Mouse (Mus musculus): ENCODE results near the gene Gm9803. TPM values are rescaled to one million over a fixed set of nuclear protein-coding genes. Genes with fewer than 3 reads are reported as not detected.
A peak's percentile ranks its signal among the peaks of the same experiment; 100 is the strongest.

Gm9803 gene
- polyA plus RNA-seq, 1 experiment from 2014 or later: 14.3 TPM

DNA sequence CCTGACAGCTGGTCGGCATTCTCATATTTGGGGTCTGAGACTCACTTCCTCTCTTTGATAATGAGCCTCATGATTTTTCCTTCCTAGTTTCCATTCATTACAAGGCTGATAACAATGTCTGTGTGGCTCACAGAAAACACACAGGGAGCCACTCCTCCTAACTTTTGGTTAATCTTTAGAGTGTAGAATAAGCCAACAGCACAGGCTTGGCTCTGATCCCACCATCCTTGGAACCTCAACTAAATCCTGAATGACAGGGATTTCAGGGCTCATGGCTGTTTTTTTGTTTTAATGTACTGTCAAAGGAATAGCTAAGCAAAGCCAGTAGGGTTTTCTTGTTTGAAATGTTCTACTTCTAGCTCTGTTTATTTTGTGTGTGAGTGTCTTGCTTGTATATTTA is 10.5 kb downstream of the Gm9803 start:
- Histone ChIP-seq H3K4me2 (replicated peaks; ENCODE audit: low read depth) (no peak overlapping the region), H3K4me3 (ENCODE audit: low read depth, low read length) (no peak overlapping the region), H3K27me3 (ENCODE audit: control insufficient read depth, insufficient read depth, low read length) (no peaks in the 10 kb centered on the region), H3K36me3 (ENCODE audit: control insufficient read depth, insufficient read depth, low read length) (peaks cover 16% of the 10 kb centered on the region), H3K27ac (replicated peaks) (no peak overlapping the region), H3K4me1 (replicated peaks; ENCODE audit: control insufficient read depth, insufficient read depth) (no peaks in the 10 kb centered on the region), H3K9ac (ENCODE audit: low read length) (no peak overlapping the region), H3K9me3 (ENCODE audit: control insufficient read depth, low read length) (no peaks in the 10 kb centered on the region)
- TF ChIP-seq CTCF (IDR thresholded peaks at IDR 0.05; ENCODE audit: low read depth) (no peak), EP300 (optimal IDR thresholded peaks at IDR 0.05) (no peak)
- 46% methylated on average over 1 of the region's 1 CpGs for WGBS
- no peak for DNase-seq (ENCODE audit: low spot score)
- ATAC-seq (ENCODE audit: low FRiP score, low TSS enrichment): no peak

DNA sequence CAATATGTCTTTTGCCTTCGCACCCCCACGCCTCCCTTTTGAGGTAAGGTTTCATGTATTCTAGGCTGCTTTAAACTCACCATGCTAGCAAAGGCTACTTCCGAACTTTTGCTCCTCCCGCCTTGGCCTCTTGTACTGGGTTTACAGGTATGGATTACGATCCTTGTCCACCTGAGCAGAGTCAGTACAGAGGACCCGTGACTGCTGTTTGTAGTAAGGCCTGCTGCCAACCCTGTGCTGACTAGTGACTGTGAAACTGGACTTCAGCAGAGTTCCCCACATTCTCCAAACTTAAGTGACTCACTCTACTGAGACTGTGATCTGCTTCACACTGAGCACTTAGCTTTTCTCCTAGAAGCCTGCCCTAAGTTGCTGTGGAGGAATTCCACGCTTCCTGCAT is 13.8 kb downstream of the Gm9803 start:
- Histone ChIP-seq H3K27ac (replicated peaks) (no peak overlapping the region), H3K4me1 (replicated peaks; ENCODE audit: control insufficient read depth, insufficient read depth) (no peaks in the 10 kb centered on the region), H3K4me3 (ENCODE audit: low read depth, low read length) (no peak overlapping the region), H3K27me3 (ENCODE audit: control insufficient read depth, insufficient read depth, low read length) (no peaks in the 10 kb centered on the region), H3K4me2 (replicated peaks; ENCODE audit: low read depth) (no peak overlapping the region), H3K9me3 (ENCODE audit: control insufficient read depth, low read length) (no peaks in the 10 kb centered on the region), H3K36me3 (ENCODE audit: control insufficient read depth, insufficient read depth, low read length) (peaks cover 5% of the 10 kb centered on the region; the same call in 1 of the 2 replicates), H3K9ac (ENCODE audit: low read length) (no peak overlapping the region)
- DNase-seq (ENCODE audit: low spot score) (no peak), ATAC-seq (ENCODE audit: low FRiP score, low TSS enrichment) (no peak)
- no peak for TF ChIP-seq EP300 (optimal IDR thresholded peaks at IDR 0.05)
- TF ChIP-seq CTCF (IDR thresholded peaks at IDR 0.05; ENCODE audit: low read depth): no peak
- 86% methylated on average over 7 of the region's 7 CpGs for WGBS

DNA sequence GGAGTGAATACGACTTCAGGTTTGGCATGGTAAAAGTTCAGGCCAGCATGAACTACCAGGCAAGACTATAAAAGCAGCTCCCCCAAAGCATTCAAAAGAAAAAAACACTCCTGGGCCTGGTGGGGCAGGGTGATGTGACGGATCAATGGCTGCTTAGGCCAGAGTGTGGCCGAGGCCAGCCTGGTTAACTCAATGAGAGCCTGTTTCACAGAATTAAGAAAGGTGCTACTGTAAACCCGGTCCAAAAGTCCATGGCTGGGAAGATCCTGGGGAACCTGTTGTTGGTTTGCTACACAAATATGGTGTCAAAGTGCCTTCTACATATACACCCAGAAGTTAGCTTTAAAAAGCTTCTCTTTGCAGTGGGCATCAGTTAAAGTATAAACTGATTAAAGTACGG is 14.9 kb downstream of the Gm9803 start:
- no peak for ATAC-seq (ENCODE audit: low FRiP score, low TSS enrichment)

DNA sequence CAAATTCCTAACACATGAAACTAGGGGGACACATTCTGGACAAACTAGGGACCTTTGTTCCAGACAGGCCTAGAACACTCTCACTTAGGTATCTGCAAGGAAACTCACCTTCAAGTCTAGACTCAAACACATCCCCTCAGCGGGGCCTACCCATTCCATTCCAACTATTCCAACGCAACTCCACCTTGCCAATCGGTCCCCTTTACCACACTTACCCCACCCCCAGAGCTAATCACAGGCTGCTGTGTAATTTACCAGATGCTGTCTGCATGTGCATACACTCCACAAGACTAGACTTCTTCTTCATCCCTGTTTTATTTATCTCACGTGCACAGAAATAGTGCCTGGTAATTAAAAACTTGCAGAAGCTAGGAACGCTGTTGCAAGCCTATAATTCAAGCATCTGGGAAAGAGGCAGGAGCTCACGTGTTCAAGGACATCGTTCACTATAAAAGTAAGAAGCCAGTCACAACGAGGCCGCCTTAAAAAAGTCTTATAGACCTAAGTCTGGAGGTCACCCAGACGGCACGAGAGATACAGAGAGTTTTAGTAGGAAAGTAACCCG is 15.9 kb downstream of the Gm9803 start:
- DNase-seq (ENCODE audit: low spot score) (peak; percentile 26), ATAC-seq (ENCODE audit: low FRiP score, low TSS enrichment) (no peak)
- Histone ChIP-seq H3K4me2 (replicated peaks; ENCODE audit: low read depth) (peak overlapping the region; percentile 67), H3K27ac (replicated peaks) (peak overlapping the region; percentile 88), H3K9ac (ENCODE audit: low read length) (peak overlapping the region; percentile 89), H3K4me3 (ENCODE audit: low read depth, low read length) (peak overlapping the region; percentile 95), H3K9me3 (ENCODE audit: control insufficient read depth, low read length) (no peaks in the 10 kb centered on the region), H3K27me3 (ENCODE audit: control insufficient read depth, insufficient read depth, low read length) (no peaks in the 10 kb centered on the region), H3K36me3 (ENCODE audit: control insufficient read depth, insufficient read depth, low read length) (no peaks in the 10 kb centered on the region; the same call in 1 of the 2 replicates), H3K4me1 (replicated peaks; ENCODE audit: control insufficient read depth, insufficient read depth) (no peaks in the 10 kb centered on the region)
- WGBS: 12% methylated on average over 12 of the region's 12 CpGs
- TF ChIP-seq CTCF (IDR thresholded peaks at IDR 0.05; ENCODE audit: low read depth) (no peak), EP300 (optimal IDR thresholded peaks at IDR 0.05) (no peak)

More for the DNA sequence above, 14.9 kb downstream of the Gm9803 start:
- 81% methylated on average over 5 of the region's 5 CpGs for WGBS
- H3K27ac ChIP-seq (replicated peaks): no peak overlapping the region
- H3K27me3 ChIP-seq (ENCODE audit: control insufficient read depth, insufficient read depth, low read length): no peaks in the 10 kb centered on the region
- no peaks in the 10 kb centered on the region; the same call in 1 of the 2 replicates for H3K36me3 ChIP-seq (ENCODE audit: control insufficient read depth, insufficient read depth, low read length)
- no peak overlapping the region for H3K4me3 ChIP-seq (ENCODE audit: low read depth, low read length)
- H3K9me3 ChIP-seq (ENCODE audit: control insufficient read depth, low read length): no peaks in the 10 kb centered on the region
- DNase-seq (ENCODE audit: low spot score): no peak
- H3K4me2 ChIP-seq (replicated peaks; ENCODE audit: low read depth): no peak overlapping the region
- H3K4me1 ChIP-seq (replicated peaks; ENCODE audit: control insufficient read depth, insufficient read depth): no peaks in the 10 kb centered on the region
- H3K9ac ChIP-seq (ENCODE audit: low read length): no peak overlapping the region
- no peak for TF ChIP-seq CTCF (IDR thresholded peaks at IDR 0.05; ENCODE audit: low read depth)
- no peak for TF ChIP-seq EP300 (optimal IDR thresholded peaks at IDR 0.05)

DNA sequence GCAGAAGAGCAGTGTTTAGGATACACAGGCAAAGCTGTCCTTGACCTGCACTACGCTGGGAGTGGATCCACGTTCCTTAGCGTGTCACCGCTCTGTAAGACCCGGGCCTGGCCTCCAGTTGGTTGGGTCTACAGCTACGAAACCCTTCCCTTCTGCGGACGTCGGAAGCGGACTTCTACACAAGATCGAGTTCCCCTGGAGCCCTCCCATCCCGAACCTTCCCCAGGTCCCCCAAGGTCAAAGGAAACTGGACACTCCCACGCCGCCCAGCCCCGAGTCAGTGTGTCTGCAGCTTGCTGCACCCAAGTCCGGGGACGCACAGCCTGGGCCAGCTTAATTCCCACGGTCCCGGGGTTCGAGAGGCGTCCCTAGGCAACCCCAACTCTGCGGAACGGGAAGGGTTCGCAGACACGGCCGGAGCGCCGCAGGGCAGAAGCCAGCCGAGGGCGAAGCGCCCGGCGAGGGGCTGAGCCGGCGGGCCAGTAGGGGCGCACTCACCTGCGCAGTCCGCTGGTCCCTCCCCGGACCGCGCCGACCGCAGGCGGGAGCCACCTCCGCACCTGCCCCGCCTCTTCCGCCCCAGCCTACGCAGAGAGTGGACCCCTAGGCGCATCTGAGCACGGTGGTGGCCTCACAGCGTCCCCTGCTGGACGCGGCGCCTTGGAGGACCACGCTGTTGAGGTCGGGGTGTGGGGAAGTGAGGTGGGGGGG is 16.7 kb downstream of the Gm9803 start, which contains the start of gene 1700021F05Rik:
Gene 1700021F05Rik (minus strand): TSS at position 553 of the 711 bp plus-strand sequence.
- WGBS: 0% methylated on average over 43 of the region's 56 CpGs
- H3K9me3 ChIP-seq (ENCODE audit: control insufficient read depth, low read length): no peaks in the 10 kb centered on the region
- peak within 1 kb of the TSS; percentile 89 for H3K9ac ChIP-seq (ENCODE audit: low read length)
- H3K4me1 ChIP-seq (replicated peaks; ENCODE audit: control insufficient read depth, insufficient read depth): no peaks in the 10 kb centered on the region
- ATAC-seq (ENCODE audit: low FRiP score, low TSS enrichment): peak; percentile 99
- H3K4me2 ChIP-seq (replicated peaks; ENCODE audit: low read depth): peak within 1 kb of the TSS; percentile 67
- H3K27me3 ChIP-seq (ENCODE audit: control insufficient read depth, insufficient read depth, low read length): no peaks in the 10 kb centered on the region
- H3K36me3 ChIP-seq (ENCODE audit: control insufficient read depth, insufficient read depth, low read length): no peaks in the 10 kb centered on the region; the same call in 1 of the 2 replicates
- H3K27ac ChIP-seq (replicated peaks): peak within 1 kb of the TSS; percentile 88
- no peak for TF ChIP-seq EP300 (optimal IDR thresholded peaks at IDR 0.05)
- peak; percentile 84 for TF ChIP-seq CTCF (IDR thresholded peaks at IDR 0.05; ENCODE audit: low read depth)
- DNase-seq (ENCODE audit: low spot score): peak; percentile 97
- peak within 1 kb of the TSS; percentile 95 for H3K4me3 ChIP-seq (ENCODE audit: low read depth, low read length)

DNA sequence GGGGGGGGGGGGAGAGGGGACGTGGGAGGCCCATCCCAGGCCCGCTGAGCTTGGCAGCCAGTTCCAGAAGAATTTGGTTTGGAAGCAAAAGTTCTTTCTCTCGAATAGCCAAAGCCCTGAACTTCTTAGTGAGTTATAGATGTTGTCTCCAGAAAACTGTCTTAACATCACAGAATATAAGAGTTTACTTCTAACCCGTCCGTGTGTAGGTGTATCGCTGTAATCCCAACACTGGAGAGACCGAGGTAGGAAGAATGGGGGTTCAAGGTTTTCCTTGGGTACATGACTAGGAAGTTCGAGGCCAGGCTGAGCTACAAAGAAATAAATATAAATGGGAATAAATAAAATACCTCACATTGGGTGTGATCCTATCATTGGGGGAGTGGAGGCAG is 17.3 kb downstream of the Gm9803 start:
- DNase-seq (ENCODE audit: low spot score) (no peak), ATAC-seq (ENCODE audit: low FRiP score, low TSS enrichment) (peak; percentile 5; the same call in 1 of the 2 replicates)
- H3K4me3 ChIP-seq (ENCODE audit: low read depth, low read length): peak overlapping the region; percentile 95; the same call in 1 of the 2 replicates
- TF ChIP-seq CTCF (IDR thresholded peaks at IDR 0.05; ENCODE audit: low read depth) (no peak), EP300 (optimal IDR thresholded peaks at IDR 0.05) (no peak)
- no peak overlapping the region for H3K27ac ChIP-seq (replicated peaks)
- 33% methylated on average over 8 of the region's 8 CpGs for WGBS
- H3K9ac ChIP-seq (ENCODE audit: low read length): no peak overlapping the region
- H3K36me3 ChIP-seq (ENCODE audit: control insufficient read depth, insufficient read depth, low read length): no peaks in the 10 kb centered on the region; the same call in 1 of the 2 replicates
- H3K27me3 ChIP-seq (ENCODE audit: control insufficient read depth, insufficient read depth, low read length): no peaks in the 10 kb centered on the region
- no peaks in the 10 kb centered on the region for H3K4me1 ChIP-seq (replicated peaks; ENCODE audit: control insufficient read depth, insufficient read depth)
- no peaks in the 10 kb centered on the region for H3K9me3 ChIP-seq (ENCODE audit: control insufficient read depth, low read length)
- H3K4me2 ChIP-seq (replicated peaks; ENCODE audit: low read depth): peak overlapping the region; percentile 35

Measured in stomach, postnatal 0 days (tissue).